Comparison of ENCODE assay signal across 20 mouse cellular contexts in genomic region chr14:119153088-119153487, GRCm38 (mm10). TPM values are rescaled to one million over a fixed set of nuclear protein-coding genes. Genes with fewer than 3 reads are reported as not detected.
DNase-seq lines count a peak whose midpoint lies in the region; TF ChIP-seq lines count a peak whose summit lies in the region.
"Had no signal": no experiment of that assay in that cellular context is flagged by ENCODE, and none has a peak within 500 bp of the region (broad histone marks: within the 10 kb centered on the region; RNA-seq: fewer than 3 reads in every experiment).

No protein-coding gene starts in this region.

- intact Hi-C loops in heart, postnatal 25 days (cut with DNase I) = no loop called here
- intact Hi-C loops in left cerebral cortex, adult 2 months (cut with DNase I) = no loop called here

- H3K4me1 ChIP-seq in limb, embryonic 10.5 days = no peaks in the 10 kb centered on the region; the same call in 1 of the 2 replicates
- H3K4me1 ChIP-seq: embryonic facial prominence, embryonic 12.5 days; forebrain, embryonic 13.5 days; forebrain, embryonic 15.5 days had no signal

- peaks cover 5% of the 10 kb centered on the region; the same call in 1 of the 2 replicates for H3K9me3 ChIP-seq in limb, embryonic 10.5 days (replicated peaks)

- H3K4me3 ChIP-seq in left cerebral cortex, adult 2 months = no peak overlapping the region
- H3K4me3 ChIP-seq in limb, embryonic 10.5 days = no peak overlapping the region
- H3K4me3 ChIP-seq: embryonic facial prominence, embryonic 10.5 days; embryonic facial prominence, embryonic 12.5 days; forebrain, embryonic 13.5 days; forebrain, embryonic 15.5 days had no signal

- no peaks in the 10 kb centered on the region for H3K27me3 ChIP-seq in limb, embryonic 10.5 days (ENCODE audit: low read depth, poor library complexity, severe bottlenecking)
- H3K27me3 ChIP-seq: embryonic facial prominence, embryonic 12.5 days; forebrain, embryonic 13.5 days; forebrain, embryonic 15.5 days had no signal

- H3K36me3 ChIP-seq in limb, embryonic 10.5 days = no peaks in the 10 kb centered on the region
- H3K36me3 ChIP-seq: embryonic facial prominence, embryonic 10.5 days; embryonic facial prominence, embryonic 12.5 days; forebrain, embryonic 15.5 days had no signal

- WGBS in limb, embryonic 10.5 days = 65% methylated on average over 2 of the region's 2 CpGs

- peak; percentile 4 for TF ChIP-seq CTCF in left cerebral cortex, adult 2 months (IDR thresholded peaks at IDR 0.05)

- DNase-seq in heart, adult 11 months = peak; percentile 56
- DNase-seq in heart, postnatal 25 days (ENCODE audit: low spot score) = no peak
- no peak for DNase-seq in left cerebral cortex, adult 2 months (ENCODE audit: extremely low spot score in 1 of 2, low spot score in 2 of 2)
- no peak for DNase-seq in left cerebral cortex, adult 11 months (ENCODE audit: low spot score)
- peak; percentile 49 for DNase-seq in brain, adult 2 months (ENCODE audit: low read depth, low spot score)
- DNase-seq in limb, embryonic 10.5 days (ENCODE audit: low spot score) = peak; percentile 15
- no peak for DNase-seq in lung, adult 18-20 months
- DNase-seq: adrenal gland, adult 2 months; adrenal gland, postnatal 10 days; adrenal gland, postnatal 25 days; cerebellum, adult 11-12 months; cerebellum, adult 2 months; cerebellum, adult 9-10 months had no signal

- H3K27ac ChIP-seq in left cerebral cortex, adult 2 months = no peak overlapping the region
- no peak overlapping the region for H3K27ac ChIP-seq in limb, embryonic 10.5 days
- H3K27ac ChIP-seq: embryonic facial prominence, embryonic 10.5 days; embryonic facial prominence, embryonic 12.5 days; forebrain, embryonic 13.5 days; forebrain, embryonic 15.5 days had no signal

RNA-seq across cellular contexts. Expression of gene Hs6st3, which starts 14.9 kb away (rescaled TPM):
- not detected for total RNA-seq in heart, postnatal 25 days (2021)
- 10 to 100 TPM; 61.7 to 71.9 TPM for total RNA-seq in left cerebral cortex, adult 2 months (2021)
- polyA plus RNA-seq in limb, embryonic 10.5 days (2016; fragmentation: Nextera tagmentation; extraction: Ambion mirVana) = 0.16 TPM in 1 of 2 replicates, not detected in the other
- total RNA-seq: MEL had no signal
- polyA plus RNA-seq: C2C12; embryonic facial prominence, embryonic 10.5 days; forebrain, embryonic 11.5 days had no signal

RNA-seq across cellular contexts. Expression of gene Uggt2, which starts 53.9 kb away (rescaled TPM):
- total RNA-seq in heart, postnatal 25 days (2021) = 1 to 10 TPM; 6.0 to 6.2 TPM
- 10 to 100 TPM; 29.2 to 33.8 TPM for total RNA-seq in left cerebral cortex, adult 2 months (2021)
- 11.8 and 18.6 TPM in 2 replicates for polyA plus RNA-seq in limb, embryonic 10.5 days (2016; fragmentation: Nextera tagmentation; extraction: Ambion mirVana)

Comparison
In these comparisons a context has a peak if more than half of its experiments do, and no peak if none do; other contexts are left out.
1. DNase-seq: peak in heart, adult 11 months (single experiment), brain, adult 2 months (single experiment) and limb, embryonic 10.5 days (single experiment); none in heart, postnatal 25 days (single experiment), left cerebral cortex, adult 2 months (0 of 2), left cerebral cortex, adult 11 months (single experiment) and lung, adult 18-20 months (0 of 2).
2. RNA of gene Hs6st3, which starts 14.9 kb away (total RNA-seq): 61.7 to 71.9 TPM in left cerebral cortex, adult 2 months; not detected in heart, postnatal 25 days; every median in the first group is over 10 times any median in the second.
3. RNA of gene Uggt2, which starts 53.9 kb away (total RNA-seq): 29.2 to 33.8 TPM in left cerebral cortex, adult 2 months; 6.0 to 6.2 TPM in heart, postnatal 25 days; every median in the first group is over 4 times any median in the second.